Mouse (Mus musculus): Measurements from ENCODE around the gene Smg1. TPM values are rescaled to one million over a fixed set of nuclear protein-coding genes. Genes with fewer than 3 reads are reported as not detected.

Smg1 gene
- 16.8 and 18.0 TPM in 2 replicates for polyA plus RNA-seq (2015; fragmentation: Nextera tagmentation; extraction: Ambion mirVana)

DNA sequence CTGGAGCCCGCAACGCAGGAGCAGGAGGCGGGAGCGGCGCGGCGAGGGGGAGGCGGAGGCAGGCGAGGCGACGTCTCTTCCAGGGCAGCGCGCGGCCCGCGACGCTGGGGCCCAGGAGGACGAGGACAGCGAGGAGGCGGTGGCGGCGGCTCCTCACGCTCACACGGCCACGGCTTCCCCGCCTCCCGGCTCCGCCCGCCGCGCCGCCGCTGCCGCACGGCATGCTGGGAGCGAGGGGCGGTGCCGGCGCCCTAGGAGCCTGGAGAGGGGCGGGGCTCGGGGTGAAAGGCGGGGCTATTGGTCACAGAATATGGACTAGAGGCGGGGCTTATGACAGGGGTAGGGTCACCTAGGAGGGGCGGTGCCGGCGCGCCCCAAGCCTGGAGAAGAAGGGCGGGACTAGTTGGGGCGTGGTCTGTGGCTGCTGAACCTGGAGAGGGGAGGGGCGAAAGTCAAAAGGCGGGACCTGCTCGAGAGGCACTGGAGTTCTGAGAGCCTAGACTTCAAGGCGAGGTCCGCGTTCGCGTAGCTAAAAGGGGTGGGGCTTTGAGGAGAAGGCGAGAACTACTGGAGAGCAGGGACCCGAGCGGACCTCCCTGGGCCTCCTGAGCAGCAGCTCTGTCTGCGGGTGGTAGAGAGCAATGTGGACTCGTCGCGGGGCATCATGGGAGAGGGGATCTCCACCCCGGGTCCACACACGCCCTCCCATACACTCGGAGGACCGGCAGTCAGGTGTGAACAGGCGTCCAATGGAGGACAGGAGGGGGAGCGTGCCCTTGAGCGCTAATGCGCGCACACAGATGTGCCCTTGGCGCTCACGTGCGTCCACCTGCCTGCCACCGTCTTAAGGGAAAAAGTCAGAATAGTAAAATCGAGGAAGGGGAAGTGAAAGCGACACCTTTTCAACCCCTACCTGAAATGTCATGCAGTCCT lies at the start of gene Smg1:
TSS of gene Smg1 (minus strand) at position 218 of the 933 bp plus-strand sequence.
- H3K27ac ChIP-seq: peak within 1 kb of the TSS; percentile 98
- peak within 1 kb of the TSS; percentile 98 for H3K9ac ChIP-seq
- WGBS: under 1% methylated on average over 74 of the region's 79 CpGs
- H3K9me3 ChIP-seq: no peaks in the 10 kb centered on the region
- H3K4me3 ChIP-seq (replicated peaks): peak within 1 kb of the TSS; percentile 96
- no peaks in the 10 kb centered on the region for H3K27me3 ChIP-seq (replicated peaks)
- ATAC-seq: peak; percentile 96
- peak within 1 kb of the TSS; percentile 68 for H3K4me2 ChIP-seq (replicated peaks)
- H3K36me3 ChIP-seq: no peaks in the 10 kb centered on the region
- peaks cover 6% of the 10 kb centered on the region; the same call in 1 of the 2 replicates for H3K4me1 ChIP-seq (replicated peaks)

GRCm38 (mm10) chr7:118283186-118283585 lies 39.7 kb upstream of the Smg1 start:
- H3K4me2 ChIP-seq (replicated peaks): no peak overlapping the region
- no peaks in the 10 kb centered on the region for H3K27me3 ChIP-seq (replicated peaks)
- no peaks in the 10 kb centered on the region for H3K9me3 ChIP-seq
- no peak overlapping the region for H3K4me3 ChIP-seq (replicated peaks)
- ATAC-seq: no peak
- H3K27ac ChIP-seq: no peak overlapping the region
- 64% methylated on average over 2 of the region's 2 CpGs for WGBS
- no peaks in the 10 kb centered on the region for H3K36me3 ChIP-seq
- no peak overlapping the region for H3K9ac ChIP-seq
- H3K4me1 ChIP-seq (replicated peaks): no peaks in the 10 kb centered on the region

- no peak overlapping the region for H3K27ac ChIP-seq
These were observed 39.1 kb upstream of the Smg1 start for GRCm38 (mm10) chr7:118282543-118282942.

GRCm38 (mm10) chr7:118279521-118279920 lies 36.1 kb upstream of the Smg1 start:
- no peak overlapping the region for H3K4me2 ChIP-seq (replicated peaks)
- H3K4me1 ChIP-seq (replicated peaks): 0 out of 2 replicates have a peak, but pooled peaks cover 4% of the 10 kb centered on the region
- no peak overlapping the region for H3K4me3 ChIP-seq (replicated peaks)
- no peak for ATAC-seq
- 65% methylated on average over 3 of the region's 3 CpGs for WGBS
- H3K9ac ChIP-seq: no peak overlapping the region
- H3K36me3 ChIP-seq: no peaks in the 10 kb centered on the region
- H3K27me3 ChIP-seq (replicated peaks): no peaks in the 10 kb centered on the region
- H3K27ac ChIP-seq: no peak overlapping the region
- no peaks in the 10 kb centered on the region for H3K9me3 ChIP-seq

More at GRCm38 (mm10) chr7:118282543-118282942, 39.1 kb upstream of the Smg1 start:
- ATAC-seq: no peak
- Histone ChIP-seq H3K9me3 (no peaks in the 10 kb centered on the region), H3K4me1 (replicated peaks) (no peaks in the 10 kb centered on the region), H3K36me3 (no peaks in the 10 kb centered on the region), H3K9ac (no peak overlapping the region), H3K4me3 (replicated peaks) (no peak overlapping the region), H3K4me2 (replicated peaks) (no peak overlapping the region), H3K27me3 (replicated peaks) (no peaks in the 10 kb centered on the region)
- WGBS: 58% methylated on average over 9 of the region's 9 CpGs

DNA sequence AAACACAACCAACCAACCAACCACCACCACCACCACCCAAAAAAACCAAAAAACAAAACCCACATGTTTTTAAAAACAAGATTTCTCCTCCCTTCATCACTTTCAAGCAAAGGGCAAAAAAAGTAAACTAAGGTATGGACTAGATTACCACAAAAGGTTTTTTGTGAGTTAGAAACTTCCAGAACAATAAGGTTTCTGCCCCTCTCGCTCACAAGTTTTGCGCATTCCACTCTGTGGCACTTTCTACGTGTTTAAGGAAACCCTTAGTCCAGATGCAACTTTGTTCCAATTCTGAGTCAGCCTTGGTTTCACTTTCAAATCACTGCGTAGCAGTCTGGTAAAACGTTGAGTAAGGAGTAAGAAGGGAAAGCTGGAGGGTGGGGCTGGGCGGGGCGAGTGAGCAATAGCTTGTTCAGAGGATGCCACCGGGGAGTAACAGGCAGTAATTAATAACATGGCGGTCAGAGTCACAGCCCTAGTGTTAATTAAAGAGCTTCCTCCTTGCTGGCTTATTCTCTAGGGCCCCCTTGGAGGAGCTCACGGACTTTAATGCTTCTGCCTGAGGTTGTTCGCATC lies 34.0 kb upstream of the Smg1 start:
- 48% methylated on average over 11 of the region's 11 CpGs for WGBS
- Histone ChIP-seq H3K4me3 (replicated peaks) (no peak overlapping the region), H3K9me3 (no peaks in the 10 kb centered on the region), H3K4me2 (replicated peaks) (peak overlapping the region; percentile 24; the same call in 1 of the 2 replicates), H3K36me3 (no peaks in the 10 kb centered on the region), H3K27me3 (replicated peaks) (no peaks in the 10 kb centered on the region), H3K27ac (no peak overlapping the region), H3K9ac (no peak overlapping the region), H3K4me1 (replicated peaks) (0 out of 2 replicates have a peak, but pooled peaks cover 4% of the 10 kb centered on the region)
- peak; percentile 72 for ATAC-seq

- WGBS: 72% methylated on average over 15 of the region's 15 CpGs
- Histone ChIP-seq H3K9ac (no peak overlapping the region), H3K27ac (no peak overlapping the region), H3K4me2 (replicated peaks) (peak overlapping the region; percentile 24; the same call in 1 of the 2 replicates), H3K9me3 (no peaks in the 10 kb centered on the region), H3K36me3 (no peaks in the 10 kb centered on the region), H3K4me3 (replicated peaks) (no peak overlapping the region), H3K27me3 (replicated peaks) (no peaks in the 10 kb centered on the region), H3K4me1 (replicated peaks) (0 out of 2 replicates have a peak, but pooled peaks cover 4% of the 10 kb centered on the region)
- ATAC-seq: peak; percentile 61; the same call in 1 of the 2 replicates
These were observed 33.3 kb upstream of the Smg1 start for GRCm38 (mm10) chr7:118276684-118277334.

DNA sequence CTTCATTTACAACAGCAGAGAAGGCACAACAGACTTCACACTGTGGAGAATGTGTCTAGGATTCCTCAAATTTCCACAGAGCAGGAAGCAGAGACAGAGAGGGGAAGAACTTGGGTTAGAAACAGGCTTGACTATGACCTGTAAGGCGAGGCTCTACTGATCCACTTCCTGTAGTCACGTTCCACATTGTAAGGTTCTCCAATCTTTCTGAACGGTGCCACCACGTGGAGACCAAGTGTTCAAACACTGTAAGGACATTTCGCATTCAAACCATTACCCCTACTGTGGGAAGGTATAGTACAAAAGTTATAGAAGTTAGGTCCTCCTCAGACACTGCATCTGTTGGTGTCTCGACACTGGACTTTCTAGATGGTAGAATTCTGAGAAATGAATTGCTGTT lies 31.8 kb upstream of the Smg1 start:
- Histone ChIP-seq H3K9me3 (no peaks in the 10 kb centered on the region), H3K27me3 (replicated peaks) (no peaks in the 10 kb centered on the region), H3K4me3 (replicated peaks) (no peak overlapping the region), H3K4me2 (replicated peaks) (no peak overlapping the region), H3K27ac (no peak overlapping the region), H3K9ac (no peak overlapping the region), H3K36me3 (no peaks in the 10 kb centered on the region), H3K4me1 (replicated peaks) (0 out of 2 replicates have a peak, but pooled peaks cover 4% of the 10 kb centered on the region)
- ATAC-seq: no peak
- 89% methylated on average over 6 of the region's 6 CpGs for WGBS

DNA sequence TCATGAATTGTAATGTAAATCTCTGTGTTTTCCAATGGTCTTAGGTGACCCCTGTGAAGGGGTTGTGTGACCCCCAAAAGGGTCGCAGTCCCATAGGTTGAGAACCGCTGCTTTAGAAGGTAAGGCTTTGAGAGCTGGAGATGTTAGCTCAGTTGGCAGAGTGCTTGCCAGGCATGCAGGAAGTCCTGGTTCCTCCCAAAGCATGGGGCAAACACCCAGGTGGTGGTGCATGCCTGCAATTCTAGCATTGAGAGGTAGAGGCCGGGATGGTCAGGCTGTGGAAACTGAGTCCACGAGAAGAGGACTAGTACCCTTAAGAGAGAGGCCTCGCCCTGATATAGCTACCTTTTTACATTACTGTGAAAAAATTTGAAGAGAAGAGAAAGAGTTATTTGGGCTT lies 31.4 kb upstream of the Smg1 start:
- Histone ChIP-seq H3K27me3 (replicated peaks) (no peaks in the 10 kb centered on the region), H3K4me2 (replicated peaks) (no peak overlapping the region), H3K9me3 (no peaks in the 10 kb centered on the region), H3K27ac (no peak overlapping the region), H3K9ac (no peak overlapping the region), H3K36me3 (no peaks in the 10 kb centered on the region), H3K4me3 (replicated peaks) (no peak overlapping the region), H3K4me1 (replicated peaks) (0 out of 2 replicates have a peak, but pooled peaks cover 4% of the 10 kb centered on the region)
- 90% methylated on average over 5 of the region's 5 CpGs for WGBS
- ATAC-seq: no peak

DNA sequence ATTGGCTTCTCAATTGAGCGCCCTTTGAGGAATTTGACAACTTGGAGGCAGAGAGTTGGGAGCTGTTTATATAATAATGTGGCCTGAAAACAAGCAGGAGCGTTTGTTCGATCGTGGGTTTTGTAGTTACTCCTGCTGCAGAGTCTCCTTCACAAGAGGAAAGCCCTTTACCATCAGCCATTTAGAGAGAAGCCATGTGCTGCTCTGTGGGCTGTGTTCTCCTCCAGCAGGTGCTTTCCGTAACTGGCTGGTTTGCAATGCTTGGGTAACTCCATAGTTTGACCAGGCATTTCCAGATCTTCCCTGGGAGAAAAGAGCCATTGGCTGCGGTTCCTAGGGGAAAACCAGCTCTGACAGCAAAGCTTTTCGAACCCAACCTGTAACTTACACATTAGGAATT lies 30.7 kb upstream of the Smg1 start:
- WGBS: 84% methylated on average over 7 of the region's 7 CpGs
- no peak for ATAC-seq

GRCm38 (mm10) chr7:118266099-118266498 lies 22.6 kb upstream of the Smg1 start:
- Histone ChIP-seq H3K9ac (no peak overlapping the region), H3K4me3 (replicated peaks) (no peak overlapping the region), H3K27ac (no peak overlapping the region), H3K4me1 (replicated peaks) (no peaks in the 10 kb centered on the region), H3K36me3 (no peaks in the 10 kb centered on the region), H3K27me3 (replicated peaks) (no peaks in the 10 kb centered on the region), H3K4me2 (replicated peaks) (no peak overlapping the region), H3K9me3 (no peaks in the 10 kb centered on the region)
- whole genome bisulfite sequencing: 91% methylated on average over 6 of the region's 6 CpGs
- no peak for ATAC-seq

More for the DNA sequence above, 30.7 kb upstream of the Smg1 start:
- H3K36me3 ChIP-seq: no peaks in the 10 kb centered on the region
- 0 out of 2 replicates have a peak, but pooled peaks cover 4% of the 10 kb centered on the region for H3K4me1 ChIP-seq (replicated peaks)
- H3K9ac ChIP-seq: no peak overlapping the region
- H3K9me3 ChIP-seq: no peaks in the 10 kb centered on the region
- H3K4me3 ChIP-seq (replicated peaks): no peak overlapping the region
- no peak overlapping the region for H3K27ac ChIP-seq
- H3K4me2 ChIP-seq (replicated peaks): no peak overlapping the region
- no peaks in the 10 kb centered on the region for H3K27me3 ChIP-seq (replicated peaks)

- Histone ChIP-seq H3K4me1 (replicated peaks) (no peaks in the 10 kb centered on the region), H3K4me3 (replicated peaks) (no peak overlapping the region), H3K9me3 (no peaks in the 10 kb centered on the region), H3K9ac (no peak overlapping the region), H3K27me3 (replicated peaks) (no peaks in the 10 kb centered on the region), H3K36me3 (no peaks in the 10 kb centered on the region), H3K27ac (no peak overlapping the region), H3K4me2 (replicated peaks) (no peak overlapping the region)
- 74% methylated on average over 1 of the region's 1 CpGs for WGBS
- ATAC-seq: no peak
These were observed 20.1 kb upstream of the Smg1 start for GRCm38 (mm10) chr7:118263606-118264005.

DNA sequence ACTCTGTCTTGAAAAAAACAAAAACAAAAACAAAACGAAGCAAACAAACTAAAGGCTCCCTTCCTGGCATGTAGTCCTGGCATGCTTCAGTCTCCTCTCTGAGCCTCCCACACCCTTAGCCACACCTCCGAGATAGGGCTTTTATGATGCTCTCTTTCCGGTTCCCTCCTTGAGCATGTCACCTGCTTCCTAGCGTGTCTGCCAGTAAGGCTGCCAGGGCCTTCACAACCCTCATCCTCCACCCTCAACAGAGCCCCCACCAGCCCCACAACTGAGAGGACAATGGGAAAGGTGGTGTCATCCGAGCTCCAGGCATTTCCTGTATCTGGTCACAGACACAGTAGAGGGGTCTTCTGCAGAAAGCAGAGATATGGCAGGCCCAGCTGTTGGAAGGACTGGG lies 18.9 kb upstream of the Smg1 start:
- H3K27me3 ChIP-seq (replicated peaks): no peaks in the 10 kb centered on the region
- WGBS: 32% methylated on average over 5 of the region's 5 CpGs
- H3K9ac ChIP-seq: no peak overlapping the region
- peak; percentile 72; the same call in 1 of the 2 replicates for ATAC-seq
- H3K9me3 ChIP-seq: no peaks in the 10 kb centered on the region
- no peaks in the 10 kb centered on the region for H3K36me3 ChIP-seq
- H3K27ac ChIP-seq: no peak overlapping the region
- no peak overlapping the region for H3K4me2 ChIP-seq (replicated peaks)
- no peaks in the 10 kb centered on the region for H3K4me1 ChIP-seq (replicated peaks)
- H3K4me3 ChIP-seq (replicated peaks): no peak overlapping the region
